Mouse (Mus musculus): ENCODE measurements around the gene Rhobtb1. TPM values are rescaled to one million over a fixed set of nuclear protein-coding genes. Genes with fewer than 3 reads are reported as not detected.

Rhobtb1 gene
- polyA plus RNA-seq, 1 experiment from 2014 or later, result 29.4 TPM

DNA sequence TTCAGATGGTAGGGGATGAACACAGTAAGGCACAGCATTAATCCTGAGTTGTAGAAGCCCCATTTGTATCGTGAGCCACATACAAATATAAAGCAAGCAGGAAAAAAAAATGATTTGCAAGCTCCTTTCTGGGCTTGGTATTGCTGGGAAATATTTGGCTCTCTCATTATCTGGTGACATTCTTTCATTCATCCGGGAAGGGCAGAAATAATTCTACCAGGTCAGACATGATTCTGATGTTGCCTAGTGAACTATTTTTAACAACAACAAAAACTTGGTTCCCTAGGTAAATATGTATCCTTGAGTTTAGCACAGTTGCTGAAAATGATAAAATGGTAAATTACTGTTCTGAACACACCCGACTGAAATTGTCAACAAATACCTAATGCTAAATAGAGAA lies 21.2 kb downstream of the Rhobtb1 start:
- H3K4me2 ChIP-seq (ENCODE audit: low read depth, low read length), result peak overlapping the region; percentile 26; the same call in 1 of the 2 replicates
- H3K4me3 ChIP-seq (ENCODE audit: low read length), result no peak overlapping the region
- H3K9me3 ChIP-seq (replicated peaks; ENCODE audit: control insufficient read depth, low read length), result no peaks in the 10 kb centered on the region
- no peak overlapping the region for H3K9ac ChIP-seq (ENCODE audit: low read length)
- peak overlapping the region; percentile 67 for H3K27ac ChIP-seq (ENCODE audit: low read length)
- no peaks in the 10 kb centered on the region for H3K36me3 ChIP-seq (ENCODE audit: control insufficient read depth, insufficient read depth)
- H3K27me3 ChIP-seq (ENCODE audit: control insufficient read depth, insufficient read depth, low read length), result no peaks in the 10 kb centered on the region
- 36% methylated on average over 3 of the region's 3 CpGs for WGBS
- H3K4me1 ChIP-seq (ENCODE audit: control insufficient read depth, insufficient read depth, low read length), result peaks cover 9% of the 10 kb centered on the region
- ATAC-seq (replicated peaks; ENCODE audit: extremely low read depth, insufficient read depth, low FRiP score), result no peak; the same call in 1 of the 2 replicates

GRCm38 (mm10) chr10:69176116-69176515 lies 24.9 kb downstream of the Rhobtb1 start:
- Histone ChIP-seq H3K4me2 (ENCODE audit: low read depth, low read length) (no peak overlapping the region), H3K9me3 (replicated peaks; ENCODE audit: control insufficient read depth, low read length) (peaks cover 4% of the 10 kb centered on the region), H3K27ac (ENCODE audit: low read length) (no peak overlapping the region), H3K36me3 (ENCODE audit: control insufficient read depth, insufficient read depth) (no peaks in the 10 kb centered on the region), H3K4me1 (ENCODE audit: control insufficient read depth, insufficient read depth, low read length) (peaks cover 5% of the 10 kb centered on the region; the same call in 1 of the 2 replicates), H3K4me3 (ENCODE audit: low read length) (no peak overlapping the region), H3K9ac (ENCODE audit: low read length) (no peak overlapping the region), H3K27me3 (ENCODE audit: control insufficient read depth, insufficient read depth, low read length) (no peaks in the 10 kb centered on the region)
- ATAC-seq (replicated peaks; ENCODE audit: extremely low read depth, insufficient read depth, low FRiP score), result no peak
- WGBS, result 66% methylated on average over 3 of the region's 3 CpGs

DNA sequence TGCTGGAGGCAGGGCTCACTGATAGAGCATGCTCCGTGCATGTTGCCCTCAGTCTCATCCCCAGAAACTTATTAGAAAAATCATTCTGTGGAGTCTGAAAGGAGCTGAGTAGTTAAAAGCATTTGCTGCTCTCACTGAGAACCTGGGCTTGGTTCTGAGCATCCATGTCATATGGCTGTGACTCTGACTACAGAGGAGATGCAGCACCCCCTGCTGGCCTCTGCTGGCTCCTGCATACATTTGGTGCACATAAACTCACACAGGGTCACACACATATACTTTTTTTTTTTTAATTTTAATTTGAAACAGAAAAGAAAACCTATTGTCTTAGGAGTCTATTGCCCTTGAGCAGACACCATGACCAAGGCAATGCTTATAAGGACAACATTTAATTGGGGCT lies 28.1 kb downstream of the Rhobtb1 start:
- 93% methylated on average over 1 of the region's 1 CpGs for WGBS
- H3K4me2 ChIP-seq (ENCODE audit: low read depth, low read length), result no peak overlapping the region
- H3K9ac ChIP-seq (ENCODE audit: low read length), result no peak overlapping the region
- no peak for ATAC-seq (replicated peaks; ENCODE audit: extremely low read depth, insufficient read depth, low FRiP score)
- H3K4me1 ChIP-seq (ENCODE audit: control insufficient read depth, insufficient read depth, low read length), result no peaks in the 10 kb centered on the region
- H3K9me3 ChIP-seq (replicated peaks; ENCODE audit: control insufficient read depth, low read length), result peaks cover 4% of the 10 kb centered on the region
- H3K36me3 ChIP-seq (ENCODE audit: control insufficient read depth, insufficient read depth), result no peaks in the 10 kb centered on the region
- no peaks in the 10 kb centered on the region for H3K27me3 ChIP-seq (ENCODE audit: control insufficient read depth, insufficient read depth, low read length)
- no peak overlapping the region for H3K4me3 ChIP-seq (ENCODE audit: low read length)
- H3K27ac ChIP-seq (ENCODE audit: low read length), result no peak overlapping the region

- H3K9me3 ChIP-seq (replicated peaks; ENCODE audit: control insufficient read depth, low read length), result peaks cover 4% of the 10 kb centered on the region
- H3K27me3 ChIP-seq (ENCODE audit: control insufficient read depth, insufficient read depth, low read length), result no peaks in the 10 kb centered on the region
- WGBS, result 71% methylated on average over 3 of the region's 3 CpGs
- no peaks in the 10 kb centered on the region for H3K36me3 ChIP-seq (ENCODE audit: control insufficient read depth, insufficient read depth)
- ATAC-seq (replicated peaks; ENCODE audit: extremely low read depth, insufficient read depth, low FRiP score), result no peak
- H3K4me1 ChIP-seq (ENCODE audit: control insufficient read depth, insufficient read depth, low read length), result 0 out of 2 replicates have a peak, but pooled peaks cover 2% of the 10 kb centered on the region
- H3K4me3 ChIP-seq (ENCODE audit: low read length), result no peak overlapping the region
- H3K9ac ChIP-seq (ENCODE audit: low read length), result no peak overlapping the region
- no peak overlapping the region for H3K4me2 ChIP-seq (ENCODE audit: low read depth, low read length)
- no peak overlapping the region for H3K27ac ChIP-seq (ENCODE audit: low read length)
Measured at GRCm38 (mm10) chr10:69180997-69181396, 29.8 kb downstream of the Rhobtb1 start.

DNA sequence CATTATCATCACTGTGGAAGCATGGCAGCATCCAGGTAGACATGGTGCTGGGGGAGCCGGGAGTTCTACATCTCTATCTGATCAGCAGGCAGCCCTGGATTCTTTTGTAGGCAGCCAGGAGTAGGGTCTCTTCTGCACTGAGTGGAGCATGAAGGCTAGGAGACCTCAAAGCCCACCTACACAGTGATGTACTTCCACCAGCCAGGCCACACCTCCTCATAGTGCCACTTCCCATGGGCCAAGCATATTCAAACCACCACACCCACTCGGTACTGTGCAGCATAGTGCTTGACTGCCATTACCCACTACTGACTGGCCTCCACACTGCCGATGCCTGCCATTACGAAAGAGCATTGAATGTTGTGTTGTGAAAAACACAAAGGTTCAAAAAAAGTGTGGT lies 33.7 kb downstream of the Rhobtb1 start:
- Histone ChIP-seq H3K36me3 (ENCODE audit: control insufficient read depth, insufficient read depth) (no peaks in the 10 kb centered on the region), H3K27me3 (ENCODE audit: control insufficient read depth, insufficient read depth, low read length) (no peaks in the 10 kb centered on the region), H3K4me2 (ENCODE audit: low read depth, low read length) (no peak overlapping the region), H3K27ac (ENCODE audit: low read length) (no peak overlapping the region; the same call in 1 of the 2 replicates), H3K9ac (ENCODE audit: low read length) (no peak overlapping the region), H3K4me3 (ENCODE audit: low read length) (no peak overlapping the region), H3K9me3 (replicated peaks; ENCODE audit: control insufficient read depth, low read length) (no peaks in the 10 kb centered on the region), H3K4me1 (ENCODE audit: control insufficient read depth, insufficient read depth, low read length) (0 out of 2 replicates have a peak, but pooled peaks cover 2% of the 10 kb centered on the region)
- no peak for ATAC-seq (replicated peaks; ENCODE audit: extremely low read depth, insufficient read depth, low FRiP score)
- WGBS, result 93% methylated on average over 4 of the region's 4 CpGs

- Histone ChIP-seq H3K9ac (ENCODE audit: low read length) (no peak overlapping the region), H3K9me3 (replicated peaks; ENCODE audit: control insufficient read depth, low read length) (no peaks in the 10 kb centered on the region), H3K4me3 (ENCODE audit: low read length) (no peak overlapping the region), H3K4me1 (ENCODE audit: control insufficient read depth, insufficient read depth, low read length) (peaks cover 3% of the 10 kb centered on the region; the same call in 1 of the 2 replicates), H3K27me3 (ENCODE audit: control insufficient read depth, insufficient read depth, low read length) (no peaks in the 10 kb centered on the region), H3K4me2 (ENCODE audit: low read depth, low read length) (peak overlapping the region; percentile 65), H3K27ac (ENCODE audit: low read length) (peak overlapping the region; percentile 33), H3K36me3 (ENCODE audit: control insufficient read depth, insufficient read depth) (no peaks in the 10 kb centered on the region)
- no peak for ATAC-seq (replicated peaks; ENCODE audit: extremely low read depth, insufficient read depth, low FRiP score)
- WGBS, result 77% methylated on average over 4 of the region's 4 CpGs
Measured at GRCm38 (mm10) chr10:69185431-69185830, 34.2 kb downstream of the Rhobtb1 start.

GRCm38 (mm10) chr10:69185894-69186893 lies 35.0 kb downstream of the Rhobtb1 start:
- Histone ChIP-seq H3K4me3 (ENCODE audit: low read length) (peak overlapping the region; percentile 49), H3K9ac (ENCODE audit: low read length) (peak overlapping the region; percentile 64), H3K27me3 (ENCODE audit: control insufficient read depth, insufficient read depth, low read length) (no peaks in the 10 kb centered on the region), H3K4me2 (ENCODE audit: low read depth, low read length) (peak overlapping the region; percentile 65), H3K27ac (ENCODE audit: low read length) (peak overlapping the region; percentile 68; the same call in 1 of the 2 replicates), H3K36me3 (ENCODE audit: control insufficient read depth, insufficient read depth) (no peaks in the 10 kb centered on the region), H3K9me3 (replicated peaks; ENCODE audit: control insufficient read depth, low read length) (no peaks in the 10 kb centered on the region), H3K4me1 (ENCODE audit: control insufficient read depth, insufficient read depth, low read length) (peaks cover 6% of the 10 kb centered on the region; the same call in 1 of the 2 replicates)
- ATAC-seq (replicated peaks; ENCODE audit: extremely low read depth, insufficient read depth, low FRiP score), result peak; percentile 77
- 21% methylated on average over 21 of the region's 21 CpGs for WGBS

DNA sequence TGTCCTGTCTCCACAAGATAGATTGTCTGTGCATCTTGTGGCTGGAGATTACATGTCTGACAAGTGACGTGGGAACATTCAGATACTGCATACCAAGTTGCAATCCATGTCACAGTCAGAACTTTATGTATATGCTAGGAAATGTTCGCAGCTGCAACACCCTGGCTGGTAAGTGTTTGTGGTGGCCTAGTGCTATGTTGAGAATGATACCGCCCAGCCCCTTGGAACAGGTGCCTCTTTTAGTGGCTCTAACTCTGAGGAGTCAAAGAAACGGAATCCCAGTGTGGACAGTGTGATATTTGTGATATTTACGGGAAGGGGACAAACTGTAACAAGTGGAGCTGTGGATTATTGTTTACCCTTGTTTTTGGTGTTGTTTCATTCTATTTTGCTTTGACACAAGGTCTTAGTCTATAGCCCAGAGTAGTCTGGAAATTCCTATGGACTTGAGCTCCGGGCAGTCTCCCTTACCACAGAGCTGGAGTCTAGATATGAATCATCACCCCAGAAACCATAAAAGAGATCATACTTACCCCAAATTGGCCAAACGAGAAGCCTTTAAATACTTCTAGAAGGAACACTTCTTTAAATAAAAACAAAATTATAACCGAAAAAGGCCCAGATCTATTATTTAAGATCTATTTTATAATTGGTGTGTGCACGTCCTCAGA lies 36.7 kb downstream of the Rhobtb1 start:
- Histone ChIP-seq H3K4me1 (ENCODE audit: control insufficient read depth, insufficient read depth, low read length) (peaks cover 6% of the 10 kb centered on the region; the same call in 1 of the 2 replicates), H3K27me3 (ENCODE audit: control insufficient read depth, insufficient read depth, low read length) (no peaks in the 10 kb centered on the region), H3K27ac (ENCODE audit: low read length) (no peak overlapping the region), H3K4me2 (ENCODE audit: low read depth, low read length) (no peak overlapping the region), H3K4me3 (ENCODE audit: low read length) (no peak overlapping the region), H3K36me3 (ENCODE audit: control insufficient read depth, insufficient read depth) (no peaks in the 10 kb centered on the region), H3K9ac (ENCODE audit: low read length) (no peak overlapping the region), H3K9me3 (replicated peaks; ENCODE audit: control insufficient read depth, low read length) (no peaks in the 10 kb centered on the region)
- ATAC-seq (replicated peaks; ENCODE audit: extremely low read depth, insufficient read depth, low FRiP score), result no peak
- 77% methylated on average over 9 of the region's 9 CpGs for WGBS
